In genomic region chr2:165239533-165240144, GRCm38 (mm10) we compare ENCODE assay signal across 26 mouse cellular contexts. TPM values are rescaled to one million over a fixed set of nuclear protein-coding genes. Genes with fewer than 3 reads are reported as not detected.
DNase-seq lines count a peak whose midpoint lies in the region; ATAC-seq and TF ChIP-seq lines count a peak whose summit lies in the region.
"Had no signal": no experiment of that assay in that cellular context is flagged by ENCODE, and none has a peak within 500 bp of the region (broad histone marks: within the 10 kb centered on the region; RNA-seq: fewer than 3 reads in every experiment).

No protein-coding gene starts in this region.

- peaks cover 96% of the 10 kb centered on the region for H3K27me3 ChIP-seq in lung, embryonic 14.5 days (ENCODE audit: insufficient read depth, low read length)
- H3K27me3 ChIP-seq in limb, embryonic 14.5 days (ENCODE audit: control insufficient read depth, insufficient read depth, low read length), result peaks cover 95% of the 10 kb centered on the region
- peaks cover 17% of the 10 kb centered on the region for H3K27me3 ChIP-seq in forebrain, postnatal 0 days (ENCODE audit: insufficient read depth, low read length)

- no peak for TF ChIP-seq CTCF in lung, embryonic 14.5 days (IDR thresholded peaks at IDR 0.05; ENCODE audit: low read depth)
- no peak for TF ChIP-seq CTCF in lung, adult 2 months (IDR thresholded peaks at IDR 0.05; ENCODE audit: insufficient read depth, low read length)
- no peak for TF ChIP-seq CTCF in forebrain, postnatal 0 days (IDR thresholded peaks at IDR 0.05; ENCODE audit: low read depth)

- no peak overlapping the region for H3K4me2 ChIP-seq in lung, embryonic 14.5 days
- no peak overlapping the region for H3K4me2 ChIP-seq in limb, embryonic 14.5 days (replicated peaks; ENCODE audit: low read depth, low read length, severe bottlenecking)
- no peak overlapping the region for H3K4me2 ChIP-seq in forebrain, postnatal 0 days (ENCODE audit: low read depth)
- H3K4me2 ChIP-seq: forebrain, embryonic 15.5 days; hindbrain, embryonic 14.5 days; neural tube, embryonic 15.5 days; stomach, embryonic 15.5 days had no signal

- H3K27ac ChIP-seq in lung, embryonic 14.5 days (ENCODE audit: low read depth), result no peak overlapping the region
- H3K27ac ChIP-seq in limb, embryonic 14.5 days (replicated peaks; ENCODE audit: low read depth, low read length), result no peak overlapping the region
- no peak overlapping the region for H3K27ac ChIP-seq in forebrain, postnatal 0 days (ENCODE audit: low read depth, low read length)
- H3K27ac ChIP-seq: forebrain, embryonic 15.5 days; heart, adult 2 months; hindbrain, embryonic 14.5 days; layer of hippocampus, adult 2 months; neural tube, embryonic 15.5 days; stomach, embryonic 15.5 days had no signal

- H3K9ac ChIP-seq in lung, embryonic 14.5 days, result no peak overlapping the region
- no peak overlapping the region for H3K9ac ChIP-seq in limb, embryonic 14.5 days (ENCODE audit: low read depth, low read length, severe bottlenecking)
- H3K9ac ChIP-seq in forebrain, postnatal 0 days, result no peak overlapping the region
- H3K9ac ChIP-seq: forebrain, embryonic 15.5 days; hindbrain, embryonic 14.5 days; neural tube, embryonic 15.5 days; stomach, embryonic 15.5 days had no signal

- H3K9me3 ChIP-seq in lung, embryonic 14.5 days (ENCODE audit: low read depth, low read length), result no peaks in the 10 kb centered on the region
- H3K9me3 ChIP-seq in limb, embryonic 14.5 days (ENCODE audit: control insufficient read depth, low read length), result no peaks in the 10 kb centered on the region
- H3K9me3 ChIP-seq in forebrain, postnatal 0 days (ENCODE audit: low read length), result no peaks in the 10 kb centered on the region
- H3K9me3 ChIP-seq: forebrain, embryonic 15.5 days; neural tube, embryonic 15.5 days; stomach, embryonic 15.5 days had no signal

- 10% methylated on average over 15 of the region's 15 CpGs for WGBS in lung, embryonic 14.5 days
- 17% methylated on average over 15 of the region's 15 CpGs for WGBS in lung, adult 2 months
- WGBS in limb, embryonic 14.5 days, result 13% methylated on average over 15 of the region's 15 CpGs
- WGBS in forebrain, postnatal 0 days, result 32% methylated on average over 15 of the region's 15 CpGs

- H3K36me3 ChIP-seq in lung, embryonic 14.5 days (ENCODE audit: insufficient read depth), result no peaks in the 10 kb centered on the region
- H3K36me3 ChIP-seq in limb, embryonic 14.5 days (ENCODE audit: control insufficient read depth, insufficient read depth, low read length), result no peaks in the 10 kb centered on the region
- H3K36me3 ChIP-seq in forebrain, postnatal 0 days (ENCODE audit: insufficient read depth), result no peaks in the 10 kb centered on the region
- H3K36me3 ChIP-seq: forebrain, embryonic 15.5 days; G1E; neural tube, embryonic 15.5 days; stomach, embryonic 15.5 days had no signal

- TF ChIP-seq POLR2A in lung, adult 2 months (IDR thresholded peaks at IDR 0.05; ENCODE audit: borderline replicate concordance, extremely low read depth, low read depth, low read length), result no peak
- TF ChIP-seq POLR2A in limb, embryonic 14.5 days (IDR thresholded peaks at IDR 0.05; ENCODE audit: borderline replicate concordance, extremely low read depth, insufficient read depth, insufficient read length), result no peak

- H3K4me1 ChIP-seq in lung, embryonic 14.5 days (ENCODE audit: insufficient read depth), result 0 out of 2 replicates have a peak, but pooled peaks cover 3% of the 10 kb centered on the region
- H3K4me1 ChIP-seq in lung, adult 2 months (ENCODE audit: control insufficient read depth, insufficient read depth, low read length), result peaks cover 5% of the 10 kb centered on the region; the same call in 1 of the 2 replicates
- peaks cover 3% of the 10 kb centered on the region; the same call in 1 of the 2 replicates for H3K4me1 ChIP-seq in limb, embryonic 14.5 days (ENCODE audit: control insufficient read depth, insufficient read depth, low read length)
- H3K4me1 ChIP-seq in forebrain, postnatal 0 days (ENCODE audit: insufficient read depth), result peaks cover 13% of the 10 kb centered on the region; the same call in 1 of the 2 replicates
- H3K4me1 ChIP-seq: stomach, embryonic 15.5 days had no signal

- DNase-seq in embryo, embryonic 10 days (ENCODE audit: low spot score), result peak; percentile 51
- DNase-seq in embryo, embryonic 10.5 days (ENCODE audit: low spot score), result no peak
- DNase-seq in lung, embryonic 14.5 days, result peak; percentile 50
- DNase-seq in lung, adult 2 months, result no peak
- DNase-seq in R1 (ENCODE audit: low read depth, low spot score), result peak; percentile 56
- peak; percentile 19 for DNase-seq in limb, embryonic 14.5 days (ENCODE audit: low spot score)
- DNase-seq in urinary bladder, postnatal 4 days (ENCODE audit: low spot score in 2 of 2), result no peak
- no peak for DNase-seq in forebrain, postnatal 0 days
- DNase-seq: adrenal gland, postnatal 36 days; B cell, adult 2 months; gastrocnemius, postnatal 10 days; heart, adult 2 months; kidney, adult 11 months; liver; spleen, adult 18-20 months; thymus, postnatal 14 days had no signal

- H3K4me3 ChIP-seq in lung, embryonic 14.5 days (ENCODE audit: low read depth, low read length), result no peak overlapping the region
- H3K4me3 ChIP-seq in lung, adult 2 months (replicated peaks; ENCODE audit: extremely low read depth, low read depth, low read length), result no peak overlapping the region
- H3K4me3 ChIP-seq in limb, embryonic 14.5 days (replicated peaks; ENCODE audit: low read length), result no peak overlapping the region
- H3K4me3 ChIP-seq in forebrain, postnatal 0 days (ENCODE audit: low read depth, low read length), result no peak overlapping the region
- H3K4me3 ChIP-seq: erythroblast, embryonic 14.5 days; forebrain, embryonic 15.5 days; heart, adult 2 months; layer of hippocampus, adult 2 months; left cerebral cortex, adult 2 months; neural tube, embryonic 15.5 days; stomach, embryonic 15.5 days had no signal

- ATAC-seq in lung, embryonic 14.5 days (ENCODE audit: insufficient read depth), result no peak
- no peak for ATAC-seq in limb, embryonic 14.5 days (ENCODE audit: low FRiP score, low read depth)
- ATAC-seq in forebrain, postnatal 0 days, result no peak
- ATAC-seq: forebrain, embryonic 15.5 days had no signal

RNA-seq across cellular contexts. Expression of gene Cdh22, which starts 5.0 kb away (rescaled TPM):
- polyA plus RNA-seq in lung, embryonic 14.5 days (2014; fragmentation: Nextera tagmentation; extraction: Ambion mirVana), result 0.72 and 1.5 TPM in 2 replicates
- 2.0 and 3.0 TPM in 2 replicates for polyA plus RNA-seq in lung, adult 2 months (2012; rRNA removed)
- 0.30 and 0.42 TPM in 2 replicates for polyA plus RNA-seq in limb, embryonic 14.5 days (2012; rRNA removed)
- 0.29 and 0.40 TPM in 2 replicates for polyA plus RNA-seq in limb, embryonic 14.5 days (2014; fragmentation: Nextera tagmentation; extraction: Ambion mirVana)
- total RNA-seq in forebrain, postnatal 0 days (2014; rRNA removed), result 11.5 and 24.6 TPM in 2 replicates
- 7.1 and 10.4 TPM in 2 replicates for polyA plus RNA-seq in forebrain, postnatal 0 days (2015; fragmentation: Nextera tagmentation; extraction: Ambion mirVana)
- total RNA-seq: common myeloid progenitor, adult 5-6 weeks; megakaryocyte-erythroid progenitor cell, adult 5-6 weeks had no signal
- polyA plus RNA-seq: erythroblast, embryonic 14.5 days; G1E had no signal

RNA-seq across cellular contexts. Expression of gene Slc35c2, which starts 48.0 kb away (rescaled TPM):
- polyA plus RNA-seq in lung, embryonic 14.5 days (2014; fragmentation: Nextera tagmentation; extraction: Ambion mirVana), result 51.9 and 52.3 TPM in 2 replicates
- 52.3 and 55.0 TPM in 2 replicates for polyA plus RNA-seq in lung, adult 2 months (2012; rRNA removed)
- polyA plus RNA-seq in limb, embryonic 14.5 days (2012; rRNA removed), result 54.2 and 74.3 TPM in 2 replicates
- 51.1 and 51.2 TPM in 2 replicates for polyA plus RNA-seq in limb, embryonic 14.5 days (2014; fragmentation: Nextera tagmentation; extraction: Ambion mirVana)
- 66.9 and 85.8 TPM in 2 replicates for total RNA-seq in forebrain, postnatal 0 days (2014; rRNA removed)
- polyA plus RNA-seq in forebrain, postnatal 0 days (2015; fragmentation: Nextera tagmentation; extraction: Ambion mirVana), result 62.7 and 65.8 TPM in 2 replicates

Comparison
In these comparisons a context has a peak if more than half of its experiments do, and no peak if none do; other contexts are left out.
1. DNase-seq: peak in embryo, embryonic 10 days (single experiment), lung, embryonic 14.5 days (single experiment), R1 (single experiment) and limb, embryonic 14.5 days (single experiment); none in embryo, embryonic 10.5 days (single experiment), lung, adult 2 months (single experiment), urinary bladder, postnatal 4 days (0 of 2) and forebrain, postnatal 0 days (single experiment).